Mouse (Mus musculus) stomach, embryonic 16.5 days (tissue): ENCODE results near the gene Rc3h1. TPM values are rescaled to one million over a fixed set of nuclear protein-coding genes. Genes with fewer than 3 reads are reported as not detected.

Experiments used
- ATAC-seq: fragments of 200-750 bp; cut with Nextera tagmentation; 2 replicates; pipeline ENCODE4 v1.8.0; 2017; ENCODE audit warnings: moderate number of reproducible peaks, moderate TSS enrichment; ENCODE audit not compliant: insufficient read depth, low FRiP score
- H3K27ac ChIP-seq: fragments of 300-500 bp; sonication (generic); 2 replicates; pipeline ENCODE4 v1.5.1; 2014; ENCODE audit warnings: low read length
- H3K27me3 ChIP-seq: fragments of 300-500 bp; sonication (generic); 2 replicates; pipeline ENCODE4 v1.6.1; 2014; ENCODE audit warnings: low read length, control low read depth, mixed read lengths; ENCODE audit not compliant: control insufficient read depth, insufficient read depth
- H3K36me3 ChIP-seq: fragments of 300-500 bp; sonication (generic); 2 replicates; pipeline ENCODE4 v1.6.1; 2014; ENCODE audit warnings: low read length; ENCODE audit not compliant: control insufficient read depth, insufficient read depth
- H3K4me1 ChIP-seq: fragments of 300-500 bp; sonication (generic); 2 replicates; pipeline ENCODE4 v1.6.1; 2014; ENCODE audit warnings: low read length, control low read depth, mixed read lengths; ENCODE audit not compliant: control insufficient read depth, insufficient read depth
- H3K4me2 ChIP-seq: fragments of 300-500 bp; sonication (generic); 2 replicates; pipeline ENCODE4 v1.6.1; 2014; ENCODE audit warnings: low read depth, low read length, mixed read lengths
- H3K4me3 ChIP-seq: fragments of 300-500 bp; sonication (generic); replicated peaks from 2 replicates; pipeline ENCODE4 v1.5.1; 2014; ENCODE audit warnings: mild to moderate bottlenecking, low read length
- H3K9ac ChIP-seq: fragments of 300-500 bp; sonication (generic); 2 replicates; pipeline ENCODE4 v1.6.1; 2014; ENCODE audit warnings: low read length
- H3K9me3 ChIP-seq: fragments of 300-500 bp; sonication (generic); replicated peaks from 2 replicates; pipeline ENCODE4 v1.6.1; 2016; ENCODE audit warnings: low read length, control low read depth; ENCODE audit not compliant: control insufficient read depth
- WGBS: fragments of 180-500 bp; shearing (Covaris S2); extraction: QIAGEN DNeasy Blood & Tissue Kit; methylation state at CpG from one replicate; pipeline ENCODE4 v1.1.7; 2014; 5-methylcytosine and 5-hydroxymethylcytosine counted together
- polyA plus RNA-seq: library from polyadenylated mRNA; unstranded; fragments of >200 nt; fragmentation: Nextera tagmentation; extraction: Ambion mirVana; gene quantifications from 2 replicates; pipeline ENCODE4 v1.2.1, GENCODE M21; 2015

Rc3h1 gene
- polyA plus RNA-seq, 1 experiment from 2014 or later = 6.4 TPM

GRCm38 (mm10) chr1:160881968-160882367 is 24.2 kb upstream of the Rc3h1 start:
- Histone ChIP-seq H3K27ac (no peak overlapping the region), H3K4me3 (no peak overlapping the region), H3K4me1 (no peaks in the 10 kb centered on the region), H3K27me3 (no peaks in the 10 kb centered on the region), H3K9me3 (no peaks in the 10 kb centered on the region), H3K4me2 (no peak overlapping the region), H3K9ac (no peak overlapping the region), H3K36me3 (no peaks in the 10 kb centered on the region)
- 71% methylated on average over 3 of the region's 3 CpGs for WGBS
- ATAC-seq = no peak

GRCm38 (mm10) chr1:160884273-160884672 is 21.9 kb upstream of the Rc3h1 start:
- ATAC-seq = no peak
- no peaks in the 10 kb centered on the region for H3K36me3 ChIP-seq
- H3K27ac ChIP-seq = no peak overlapping the region
- no peak overlapping the region for H3K9ac ChIP-seq
- no peak overlapping the region for H3K4me3 ChIP-seq
- no peak overlapping the region for H3K4me2 ChIP-seq
- H3K9me3 ChIP-seq = no peaks in the 10 kb centered on the region
- WGBS = 76% methylated on average over 3 of the region's 3 CpGs
- H3K4me1 ChIP-seq = no peaks in the 10 kb centered on the region
- H3K27me3 ChIP-seq = no peaks in the 10 kb centered on the region

GRCm38 (mm10) chr1:160884993-160885392 is 21.2 kb upstream of the Rc3h1 start:
- no peaks in the 10 kb centered on the region for H3K4me1 ChIP-seq
- H3K4me3 ChIP-seq = no peak overlapping the region
- 35% methylated on average over 2 of the region's 2 CpGs for WGBS
- no peaks in the 10 kb centered on the region for H3K27me3 ChIP-seq
- no peaks in the 10 kb centered on the region for H3K9me3 ChIP-seq
- H3K4me2 ChIP-seq = no peak overlapping the region
- H3K36me3 ChIP-seq = no peaks in the 10 kb centered on the region
- no peak overlapping the region for H3K27ac ChIP-seq
- no peak for ATAC-seq
- H3K9ac ChIP-seq = no peak overlapping the region

GRCm38 (mm10) chr1:160899701-160900100 is 6.5 kb upstream of the Rc3h1 start:
- Histone ChIP-seq H3K4me1 (peaks cover 6% of the 10 kb centered on the region; the same call in 1 of the 2 replicates), H3K27ac (no peak overlapping the region), H3K9me3 (no peaks in the 10 kb centered on the region), H3K27me3 (no peaks in the 10 kb centered on the region), H3K4me3 (no peak overlapping the region), H3K9ac (no peak overlapping the region), H3K36me3 (no peaks in the 10 kb centered on the region), H3K4me2 (no peak overlapping the region)
- ATAC-seq = peak; percentile 71; the same call in 1 of the 2 replicates
- 16% methylated on average over 10 of the region's 10 CpGs for WGBS

GRCm38 (mm10) chr1:160904047-160904446 is 2.2 kb upstream of the Rc3h1 start:
- H3K4me1 ChIP-seq = peaks cover 9% of the 10 kb centered on the region
- no peak overlapping the region for H3K9ac ChIP-seq
- H3K27ac ChIP-seq = no peak overlapping the region
- no peak overlapping the region for H3K4me2 ChIP-seq
- no peak overlapping the region for H3K4me3 ChIP-seq
- WGBS = 30% methylated on average over 4 of the region's 4 CpGs
- no peaks in the 10 kb centered on the region for H3K36me3 ChIP-seq
- H3K9me3 ChIP-seq = no peaks in the 10 kb centered on the region
- ATAC-seq = no peak
- H3K27me3 ChIP-seq = no peaks in the 10 kb centered on the region

- no peaks in the 10 kb centered on the region for H3K9me3 ChIP-seq
- no peaks in the 10 kb centered on the region for H3K36me3 ChIP-seq
- peak overlapping the region; percentile 80 for H3K4me2 ChIP-seq
- peak overlapping the region; percentile 86 for H3K27ac ChIP-seq
- H3K4me3 ChIP-seq = peak overlapping the region; percentile 99
- peaks cover 4% of the 10 kb centered on the region for H3K4me1 ChIP-seq
- H3K27me3 ChIP-seq = no peaks in the 10 kb centered on the region
- under 1% methylated on average over 67 of the region's 67 CpGs for WGBS
- ATAC-seq = peak; percentile 62
- peak overlapping the region; percentile 97 for H3K9ac ChIP-seq
These were observed 602 bp downstream of the Rc3h1 start for GRCm38 (mm10) chr1:160906558-160907481.

DNA sequence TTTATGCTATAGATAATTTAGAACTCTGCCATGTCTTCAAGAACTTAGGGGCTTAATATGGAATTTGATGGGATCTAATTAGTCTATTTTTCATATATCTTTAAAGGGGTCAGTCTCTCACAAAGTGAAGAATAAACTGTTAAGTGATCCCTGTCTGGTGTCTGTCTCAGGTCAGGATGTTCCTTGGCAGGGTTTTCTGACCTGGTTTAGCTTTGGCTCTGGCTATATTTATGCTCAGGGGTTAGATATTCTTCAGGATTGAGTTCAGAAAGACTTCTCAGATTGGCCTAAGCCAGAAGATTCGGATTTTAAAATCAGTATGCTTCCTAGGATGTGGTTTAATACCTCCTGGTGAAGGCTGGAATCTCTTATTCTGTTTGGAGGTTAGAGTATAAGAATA is 4.0 kb downstream of the Rc3h1 start:
- no peak for ATAC-seq
- no peak overlapping the region for H3K9ac ChIP-seq
- no peak overlapping the region for H3K4me3 ChIP-seq
- H3K27me3 ChIP-seq = no peaks in the 10 kb centered on the region
- H3K27ac ChIP-seq = no peak overlapping the region
- no peaks in the 10 kb centered on the region for H3K36me3 ChIP-seq
- no peak overlapping the region for H3K4me2 ChIP-seq
- H3K4me1 ChIP-seq = peaks cover 4% of the 10 kb centered on the region
- 94% methylated on average over 1 of the region's 1 CpGs for WGBS
- no peaks in the 10 kb centered on the region for H3K9me3 ChIP-seq

DNA sequence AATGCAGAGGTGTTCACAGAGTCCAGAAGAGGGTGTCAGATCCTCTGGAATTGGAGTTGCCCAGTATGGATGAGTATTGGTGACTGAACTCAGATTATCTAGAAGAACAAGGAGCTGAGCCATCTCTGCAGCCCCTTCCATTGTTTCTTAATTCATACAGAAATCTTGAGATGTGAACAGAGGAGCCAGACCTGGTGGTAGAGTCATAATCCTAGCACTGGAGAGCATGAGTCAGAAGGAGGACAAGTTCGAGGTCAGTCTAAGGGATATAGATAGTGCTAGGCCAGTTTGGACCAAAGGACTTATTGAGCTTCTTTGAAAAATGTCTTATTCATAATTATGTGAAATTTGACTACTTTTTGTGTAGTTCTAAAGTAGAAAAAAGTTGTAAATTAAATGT is 4.6 kb downstream of the Rc3h1 start:
- Histone ChIP-seq H3K4me2 (no peak overlapping the region), H3K9me3 (no peaks in the 10 kb centered on the region), H3K27me3 (no peaks in the 10 kb centered on the region), H3K27ac (no peak overlapping the region), H3K9ac (no peak overlapping the region), H3K36me3 (no peaks in the 10 kb centered on the region), H3K4me3 (no peak overlapping the region), H3K4me1 (peaks cover 4% of the 10 kb centered on the region)
- WGBS = 85% methylated on average over 1 of the region's 1 CpGs
- ATAC-seq = no peak

GRCm38 (mm10) chr1:160919383-160919782 is 13.2 kb downstream of the Rc3h1 start:
- no peak for ATAC-seq
- 94% methylated on average over 1 of the region's 1 CpGs for WGBS

More at GRCm38 (mm10) chr1:160919383-160919782, 13.2 kb downstream of the Rc3h1 start:
- no peaks in the 10 kb centered on the region for H3K4me1 ChIP-seq
- no peak overlapping the region for H3K27ac ChIP-seq
- no peak overlapping the region for H3K9ac ChIP-seq
- no peaks in the 10 kb centered on the region for H3K36me3 ChIP-seq
- no peaks in the 10 kb centered on the region for H3K27me3 ChIP-seq
- no peak overlapping the region for H3K4me2 ChIP-seq
- H3K9me3 ChIP-seq = no peaks in the 10 kb centered on the region
- H3K4me3 ChIP-seq = no peak overlapping the region
